Mouse (Mus musculus) ES-E14 (cell line): ENCODE data around the gene Ccdc85a. TPM values are rescaled to one million over a fixed set of nuclear protein-coding genes. Genes with fewer than 3 reads are reported as not detected.
"Not testable (repeated sequence)": the region's sequence is repeated elsewhere in the genome, so short reads cannot be mapped to it uniquely, and the experiment has no call there.

Source experiments
- DNase-seq: peaks from one replicate; pipeline ENCODE4 v3.0.0-alpha.2; 2013; ENCODE audit warnings: low read depth, low spot score
- H3K27ac ChIP-seq: 2 replicates; pipeline ENCODE4 v1.5.1; 2012; ENCODE audit warnings: low read depth, mild to moderate bottlenecking, low read length, moderate library complexity, mixed read lengths; ENCODE audit not compliant: poor library complexity, insufficient read depth, severe bottlenecking
- H3K36me3 ChIP-seq: 2 replicates; pipeline ENCODE4 v1.6.1; 2012; ENCODE audit warnings: mild to moderate bottlenecking, low read length, moderate library complexity, mixed read lengths; ENCODE audit not compliant: control insufficient read depth, poor library complexity, insufficient read depth, severe bottlenecking
- H3K4me1 ChIP-seq, 2 experiments: fragments of 150-350 bp in 1 of 2; sonication (generic) in 1 of 2; 2 replicates each; pipeline ENCODE4 v1.6.1; 2012; ENCODE audit warnings: low read length in 2 of 2, mild to moderate bottlenecking in 1 of 2, mixed read lengths in 1 of 2; ENCODE audit not compliant: control insufficient read depth in 2 of 2, insufficient read depth in 2 of 2, poor library complexity in 1 of 2
- H3K4me3 ChIP-seq, 2 experiments: fragments of 150-350 bp in 1 of 2; sonication (generic) in 1 of 2; 2 replicates each; pipeline ENCODE4 v1.5.1; 2012; ENCODE audit warnings: low read length in 2 of 2, low read depth in 1 of 2, mild to moderate bottlenecking in 1 of 2, mixed read lengths in 1 of 2; ENCODE audit not compliant: insufficient read depth in 1 of 2, poor library complexity in 1 of 2, severe bottlenecking in 1 of 2
- H3K9ac ChIP-seq: 2 replicates; pipeline ENCODE4 v1.6.1; 2012; ENCODE audit warnings: low read depth, mild to moderate bottlenecking, low read length, mixed read lengths; ENCODE audit not compliant: poor library complexity, insufficient read depth, severe bottlenecking
- H3K9me3 ChIP-seq: fragments of 150-350 bp; sonication (generic); 2 replicates; pipeline ENCODE4 v1.6.1; 2012; ENCODE audit warnings: low read depth, mild to moderate bottlenecking, low read length; ENCODE audit not compliant: control insufficient read depth, insufficient read depth
- CHD2 ChIP-seq: IDR thresholded peaks from 2 replicates; pipeline ENCODE4 v1.6.1; 2014; ENCODE audit warnings: mild to moderate bottlenecking, low read depth, low read length, inconsistent platforms
- HCFC1 ChIP-seq: IDR thresholded peaks from 2 replicates; pipeline ENCODE4 v1.6.1; 2012; ENCODE audit warnings: low read length, inconsistent platforms, borderline replicate concordance; ENCODE audit not compliant: insufficient read depth
- MAFK ChIP-seq: IDR thresholded peaks from 2 replicates; pipeline ENCODE4 v1.6.1; 2014; ENCODE audit warnings: mild to moderate bottlenecking, low read depth, low read length, inconsistent platforms; ENCODE audit not compliant: insufficient read depth
- ZC3H11A ChIP-seq: IDR thresholded peaks from 2 replicates; pipeline ENCODE4 v1.6.1; 2012; ENCODE audit warnings: low read depth, mild to moderate bottlenecking, inconsistent platforms, low read length, borderline replicate concordance
- ZNF384 ChIP-seq: IDR thresholded peaks from 2 replicates; pipeline ENCODE4 v1.6.1; 2012; ENCODE audit warnings: low read depth, low read length, inconsistent platforms
- in situ Hi-C, 2 experiments: fragments of 600-800 bp; cut with MboI; formaldehyde crosslinking; loops; one replicate each; pipeline ENCODE4 v1.15.1; 2025; ENCODE audit warnings: low sequenced_read_pairs in 2 of 2, inconsistent platforms in 1 of 2; ENCODE audit not compliant: unreplicated experiment in 2 of 2
- total RNA-seq: library from RNA; depleted of rRNA; stranded (reverse); fragments of 300-350 nt; gene quantifications from 2 replicates; pipeline ENCODE4 v1.2.3, GENCODE M21; 2012

Ccdc85a gene
- total RNA-seq, 1 experiment: 1.7 TPM

GRCm38 (mm10) chr11:28422451-28423231, 161.5 kb downstream of the Ccdc85a start:
- TF ChIP-seq CHD2 (no peak), ZC3H11A (no peak), MAFK (no peak), ZNF384 (no peak), HCFC1 (no peak)
- H3K4me1 ChIP-seq: no peaks in the 10 kb centered on the region
- H3K4me3 ChIP-seq: no peak overlapping the region
- no peaks in the 10 kb centered on the region for H3K36me3 ChIP-seq
- H3K9me3 ChIP-seq: no peaks in the 10 kb centered on the region
- no peak overlapping the region for H3K9ac ChIP-seq
- no peak for DNase-seq
- H3K27ac ChIP-seq: no peak overlapping the region
- in situ Hi-C loops: no loop called here

DNA sequence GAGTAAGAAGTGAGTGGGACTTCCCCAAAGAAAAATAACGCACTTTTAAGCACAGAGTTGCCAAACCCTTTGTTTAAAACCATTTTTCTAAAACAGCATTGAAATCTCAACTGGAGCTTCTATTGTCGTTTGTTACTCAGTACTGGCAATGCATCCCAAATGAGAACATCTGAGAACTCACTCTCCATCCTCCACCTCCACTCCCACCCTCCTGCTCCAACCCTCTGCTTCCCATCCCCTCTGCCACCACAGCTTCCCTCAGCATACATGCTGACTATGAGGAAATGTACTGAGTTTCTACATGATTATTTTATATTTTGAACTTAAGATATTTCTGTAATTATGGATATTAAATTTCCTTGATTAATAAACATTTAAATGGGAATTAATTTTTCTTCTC, 168.3 kb downstream of the Ccdc85a start:
- Histone ChIP-seq H3K36me3 (no peaks in the 10 kb centered on the region), H3K4me3 (no peak overlapping the region), H3K9me3 (no peaks in the 10 kb centered on the region), H3K9ac (no peak overlapping the region), H3K4me1 (no peaks in the 10 kb centered on the region), H3K27ac (no peak overlapping the region)
- DNase-seq: no peak
- TF ChIP-seq ZC3H11A: no peak
- in situ Hi-C loops: no loop called here

- H3K9me3 ChIP-seq, DNase-seq, H3K36me3 ChIP-seq, H3K4me1 ChIP-seq, in situ Hi-C loops, H3K4me3 ChIP-seq, H3K9ac ChIP-seq, H3K27ac ChIP-seq: not testable (repeated sequence)
Measured at GRCm38 (mm10) chr11:28409880-28410279, 174.2 kb downstream of the Ccdc85a start.

- Histone ChIP-seq H3K9me3 (no peaks in the 10 kb centered on the region), H3K4me1 (no peaks in the 10 kb centered on the region), H3K4me3 (no peak overlapping the region), H3K36me3 (no peaks in the 10 kb centered on the region), H3K9ac (no peak overlapping the region), H3K27ac (no peak overlapping the region)
- in situ Hi-C loops: no loop called here
- TF ChIP-seq MAFK: no peak
- no peak for TF ChIP-seq ZC3H11A
- DNase-seq: no peak
Measured at GRCm38 (mm10) chr11:28397166-28397565, 187.0 kb downstream of the Ccdc85a start.

- no peak overlapping the region for H3K9ac ChIP-seq
- TF ChIP-seq CHD2 (no peak), HCFC1 (no peak), ZNF384 (no peak), ZC3H11A (no peak), MAFK (no peak)
- H3K4me3 ChIP-seq: no peak overlapping the region
- in situ Hi-C loops: no loop called here
- no peaks in the 10 kb centered on the region for H3K9me3 ChIP-seq
- no peaks in the 10 kb centered on the region for H3K4me1 ChIP-seq
- DNase-seq: no peak
- no peaks in the 10 kb centered on the region for H3K36me3 ChIP-seq
- no peak overlapping the region for H3K27ac ChIP-seq
Measured at GRCm38 (mm10) chr11:28375891-28376290, 208.2 kb downstream of the Ccdc85a start.
